Mouse (Mus musculus) forebrain, embryonic 16.5 days (tissue): ENCODE data around the gene Slco3a1. TPM values are rescaled to one million over a fixed set of nuclear protein-coding genes. Genes with fewer than 3 reads are reported as not detected.
A peak's percentile ranks its signal among the peaks of the same experiment; 100 is the strongest.

Experiments
- ATAC-seq: fragments of 200-750 bp; cut with Nextera tagmentation; 2 replicates; pipeline ENCODE4 v1.8.0; 2017; ENCODE audit warnings: mild to moderate bottlenecking, moderate library complexity
- H3K27ac ChIP-seq: fragments of 300-500 bp; sonication (generic); 2 replicates; pipeline ENCODE4 v1.5.1; 2014; ENCODE audit warnings: low read length, control low read depth
- H3K27me3 ChIP-seq: fragments of 300-500 bp; sonication (generic); replicated peaks from 2 replicates; pipeline ENCODE4 v1.6.1; 2014; ENCODE audit warnings: low read length; ENCODE audit not compliant: control insufficient read depth, insufficient read depth
- H3K36me3 ChIP-seq: fragments of 300-500 bp; sonication (generic); 2 replicates; pipeline ENCODE4 v1.6.1; 2014; ENCODE audit not compliant: control insufficient read depth, insufficient read depth
- H3K4me1 ChIP-seq: fragments of 300-500 bp; sonication (generic); replicated peaks from 2 replicates; pipeline ENCODE4 v1.6.1; 2014; ENCODE audit warnings: low read length; ENCODE audit not compliant: control insufficient read depth, insufficient read depth
- H3K4me2 ChIP-seq: fragments of 300-500 bp; sonication (generic); 2 replicates; pipeline ENCODE4 v1.6.1; 2014; ENCODE audit warnings: mild to moderate bottlenecking, low read length, control low read depth
- H3K4me3 ChIP-seq: fragments of 300-500 bp; sonication (generic); replicated peaks from 2 replicates; pipeline ENCODE4 v1.5.1; 2014; ENCODE audit warnings: mild to moderate bottlenecking, low read length, control low read depth
- H3K9ac ChIP-seq: fragments of 300-500 bp; sonication (generic); replicated peaks from 2 replicates; pipeline ENCODE4 v1.6.1; 2014; ENCODE audit warnings: low read depth, low read length, control low read depth
- H3K9me3 ChIP-seq: fragments of 300-500 bp; sonication (generic); 2 replicates; pipeline ENCODE4 v1.6.1; 2016; ENCODE audit warnings: low read length; ENCODE audit not compliant: control insufficient read depth
- WGBS: fragments of 180-500 bp; shearing (Covaris S2); extraction: QIAGEN DNeasy Blood & Tissue Kit; methylation state at CpG from one replicate; pipeline ENCODE4 v1.1.7; 2014; 5-methylcytosine and 5-hydroxymethylcytosine counted together
- polyA plus RNA-seq: library from polyadenylated mRNA; unstranded; fragments of >200 nt; fragmentation: Nextera tagmentation; extraction: Ambion mirVana; gene quantifications from 2 replicates; pipeline ENCODE4 v1.2.1, GENCODE M21; 2015

Gene Slco3a1
- polyA plus RNA-seq, 1 experiment from 2014 or later, result 24.2 TPM

DNA sequence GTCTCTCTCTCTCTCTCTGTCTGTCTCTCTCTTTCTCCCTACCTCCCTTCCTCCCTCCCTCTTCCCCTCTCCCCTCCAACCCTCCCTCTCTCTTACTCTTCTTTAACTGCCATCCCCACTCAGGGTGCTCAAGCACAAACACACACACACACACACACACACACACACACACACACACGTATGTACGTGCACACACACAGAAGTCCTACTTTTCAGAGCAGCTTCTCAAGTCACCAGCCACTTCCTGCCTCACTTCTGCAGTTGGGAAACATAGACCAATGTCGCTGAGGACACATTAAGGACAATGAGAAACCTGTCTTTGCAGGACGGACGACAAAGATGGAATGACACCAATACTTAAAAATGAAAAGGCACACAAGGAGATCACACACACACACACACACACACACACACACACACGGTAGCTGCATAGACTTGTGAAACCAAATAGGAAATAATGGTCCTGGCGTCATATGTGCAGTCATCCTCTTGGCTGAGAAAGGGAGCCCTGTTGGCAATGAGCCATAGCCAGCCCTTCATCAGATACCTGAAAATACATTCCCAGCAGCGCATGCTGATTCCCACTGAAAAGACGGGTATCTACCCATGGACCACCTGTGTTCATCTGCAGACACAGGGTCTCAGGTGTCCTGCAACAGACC lies 3.1 kb downstream of the Slco3a1 start:
- Histone ChIP-seq H3K9ac (no peak overlapping the region), H3K27ac (no peak overlapping the region), H3K4me2 (peak overlapping the region; percentile 70), H3K9me3 (no peaks in the 10 kb centered on the region), H3K4me3 (peak overlapping the region; percentile 74), H3K36me3 (no peaks in the 10 kb centered on the region), H3K27me3 (no peaks in the 10 kb centered on the region; the same call in 1 of the 2 replicates), H3K4me1 (peaks cover 21% of the 10 kb centered on the region)
- ATAC-seq, result no peak
- WGBS, result 67% methylated on average over 9 of the region's 9 CpGs

- Histone ChIP-seq H3K4me2 (no peak overlapping the region), H3K4me1 (peaks cover 12% of the 10 kb centered on the region), H3K9ac (no peak overlapping the region), H3K4me3 (no peak overlapping the region), H3K9me3 (no peaks in the 10 kb centered on the region), H3K27me3 (no peaks in the 10 kb centered on the region; the same call in 1 of the 2 replicates), H3K27ac (no peak overlapping the region), H3K36me3 (no peaks in the 10 kb centered on the region)
- WGBS, result 39% methylated on average over 6 of the region's 6 CpGs
- no peak for ATAC-seq
These were observed 4.9 kb downstream of the Slco3a1 start for GRCm38 (mm10) chr7:74549686-74550085.

DNA sequence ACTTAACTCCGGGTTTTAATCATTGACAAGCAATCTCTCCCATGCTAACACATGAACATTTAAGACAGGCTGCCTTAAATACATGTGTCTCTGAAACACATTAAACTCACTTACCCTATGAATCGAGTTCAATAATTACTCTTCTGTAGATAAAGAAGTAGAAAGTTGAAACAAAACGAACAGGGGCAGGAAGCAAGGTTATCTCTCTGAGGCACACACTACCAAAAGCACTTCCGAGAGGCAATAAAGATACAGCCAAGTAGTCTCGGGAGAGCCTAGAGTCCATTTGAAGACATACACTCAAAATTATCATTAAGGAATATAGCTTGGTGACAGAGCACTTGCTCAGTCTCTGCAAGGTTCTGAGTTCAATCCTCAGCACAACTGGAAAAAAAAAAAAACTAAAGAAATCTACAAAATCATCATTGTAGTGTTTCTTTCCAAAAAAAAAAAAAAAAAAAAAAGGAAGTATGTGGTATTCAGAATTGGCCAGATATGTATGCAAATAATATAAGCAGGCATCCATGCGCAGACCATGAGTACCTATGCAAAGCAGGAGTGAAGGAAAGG lies 5.5 kb downstream of the Slco3a1 start:
- H3K27me3 ChIP-seq, result no peaks in the 10 kb centered on the region; the same call in 1 of the 2 replicates
- no peak overlapping the region for H3K27ac ChIP-seq
- no peak for ATAC-seq
- no peaks in the 10 kb centered on the region for H3K9me3 ChIP-seq
- peaks cover 12% of the 10 kb centered on the region for H3K4me1 ChIP-seq
- no peak overlapping the region for H3K4me3 ChIP-seq
- 92% methylated on average over 6 of the region's 6 CpGs for WGBS
- no peak overlapping the region for H3K4me2 ChIP-seq
- H3K36me3 ChIP-seq, result no peaks in the 10 kb centered on the region
- no peak overlapping the region for H3K9ac ChIP-seq

GRCm38 (mm10) chr7:74546691-74547090 lies 7.9 kb downstream of the Slco3a1 start:
- WGBS, result 85% methylated on average over 6 of the region's 6 CpGs
- Histone ChIP-seq H3K9ac (no peak overlapping the region), H3K27me3 (no peaks in the 10 kb centered on the region), H3K27ac (no peak overlapping the region), H3K4me2 (no peak overlapping the region), H3K9me3 (no peaks in the 10 kb centered on the region), H3K4me1 (0 out of 2 replicates have a peak, but pooled peaks cover 3% of the 10 kb centered on the region), H3K36me3 (no peaks in the 10 kb centered on the region), H3K4me3 (no peak overlapping the region)
- no peak for ATAC-seq

DNA sequence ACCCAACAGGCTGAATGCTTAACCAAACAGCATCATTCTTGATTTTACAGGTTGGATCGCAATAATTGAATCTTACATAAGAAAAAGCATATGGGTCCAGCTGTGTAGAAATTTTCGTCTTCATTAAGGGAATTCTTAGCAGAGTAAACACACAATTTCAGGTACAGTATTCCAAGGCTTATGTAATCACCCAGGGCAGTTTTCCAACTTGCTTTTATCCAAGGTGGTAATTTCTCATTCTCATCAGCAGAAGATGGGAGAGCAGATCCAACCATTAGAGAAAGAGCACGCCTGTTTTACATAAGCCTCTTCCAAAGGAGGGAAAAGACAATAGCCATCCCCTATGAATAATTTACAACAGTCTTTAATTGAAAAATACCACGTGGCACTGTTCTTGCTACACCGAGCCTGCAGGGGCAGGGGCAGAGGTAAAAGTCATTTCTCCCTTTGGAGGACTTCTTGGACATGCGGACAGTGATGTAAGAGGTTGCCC lies 9.0 kb downstream of the Slco3a1 start:
- Histone ChIP-seq H3K27ac (no peak overlapping the region), H3K9ac (no peak overlapping the region), H3K36me3 (no peaks in the 10 kb centered on the region), H3K4me1 (no peaks in the 10 kb centered on the region), H3K27me3 (no peaks in the 10 kb centered on the region), H3K4me3 (no peak overlapping the region), H3K4me2 (no peak overlapping the region), H3K9me3 (no peaks in the 10 kb centered on the region)
- WGBS, result 58% methylated on average over 6 of the region's 6 CpGs
- no peak for ATAC-seq

GRCm38 (mm10) chr7:74544306-74544705 lies 10.3 kb downstream of the Slco3a1 start:
- no peak overlapping the region for H3K4me3 ChIP-seq
- no peak for ATAC-seq

GRCm38 (mm10) chr7:74541958-74542357 lies 12.6 kb downstream of the Slco3a1 start:
- H3K9ac ChIP-seq, result no peak overlapping the region
- no peaks in the 10 kb centered on the region for H3K27me3 ChIP-seq
- H3K4me3 ChIP-seq, result no peak overlapping the region
- WGBS, result 53% methylated on average over 4 of the region's 4 CpGs
- no peak overlapping the region for H3K4me2 ChIP-seq
- H3K9me3 ChIP-seq, result no peaks in the 10 kb centered on the region
- no peaks in the 10 kb centered on the region for H3K36me3 ChIP-seq
- no peak for ATAC-seq
- H3K27ac ChIP-seq, result no peak overlapping the region
- H3K4me1 ChIP-seq, result no peaks in the 10 kb centered on the region

More at GRCm38 (mm10) chr7:74544306-74544705, 10.3 kb downstream of the Slco3a1 start:
- H3K27me3 ChIP-seq, result no peaks in the 10 kb centered on the region
- no peaks in the 10 kb centered on the region for H3K9me3 ChIP-seq
- H3K4me1 ChIP-seq, result no peaks in the 10 kb centered on the region
- no peaks in the 10 kb centered on the region for H3K36me3 ChIP-seq
- no peak overlapping the region for H3K4me2 ChIP-seq
- no peak overlapping the region for H3K27ac ChIP-seq
- no peak overlapping the region for H3K9ac ChIP-seq
- 78% methylated on average over 7 of the region's 7 CpGs for WGBS

DNA sequence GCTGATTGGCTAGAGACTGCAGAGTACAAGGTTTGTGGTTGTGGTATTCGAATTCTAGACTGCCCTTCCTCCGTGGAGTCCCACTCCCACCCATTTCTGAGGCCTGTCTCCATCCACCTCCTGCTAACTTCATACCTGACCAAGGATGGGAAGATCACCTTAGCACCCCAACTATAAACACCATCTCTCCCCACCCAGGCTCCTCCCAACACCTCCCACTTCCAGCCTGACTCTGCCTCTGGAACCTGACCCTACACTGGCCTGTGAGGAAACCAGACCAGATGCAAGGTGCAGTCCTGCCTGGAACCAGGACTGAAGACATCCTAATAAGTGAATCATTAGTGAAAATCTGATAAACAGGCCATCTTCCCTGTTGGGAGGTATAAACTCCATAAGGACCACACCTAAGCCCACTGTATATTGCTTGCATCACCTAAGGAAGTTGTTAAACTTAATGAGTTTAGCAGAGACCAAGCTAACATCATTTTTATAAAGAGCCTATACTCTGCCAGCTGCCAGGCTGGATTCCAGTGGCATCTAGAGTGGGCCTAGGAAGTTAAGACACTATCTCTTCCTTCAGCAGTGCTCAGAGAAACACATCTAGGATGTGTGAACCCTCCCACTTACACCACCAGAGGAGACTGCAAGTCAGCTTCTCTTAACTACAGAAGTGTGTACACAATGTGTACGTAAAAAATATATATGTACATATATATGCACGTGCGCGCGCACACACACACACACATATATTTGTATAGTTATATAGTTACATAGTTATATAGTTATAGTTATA lies 13.5 kb downstream of the Slco3a1 start:
- Histone ChIP-seq H3K36me3 (no peaks in the 10 kb centered on the region), H3K9ac (no peak overlapping the region), H3K4me2 (no peak overlapping the region), H3K27me3 (no peaks in the 10 kb centered on the region), H3K9me3 (no peaks in the 10 kb centered on the region), H3K4me1 (no peaks in the 10 kb centered on the region), H3K4me3 (no peak overlapping the region), H3K27ac (no peak overlapping the region)
- 91% methylated on average over 7 of the region's 7 CpGs for WGBS
- no peak for ATAC-seq

DNA sequence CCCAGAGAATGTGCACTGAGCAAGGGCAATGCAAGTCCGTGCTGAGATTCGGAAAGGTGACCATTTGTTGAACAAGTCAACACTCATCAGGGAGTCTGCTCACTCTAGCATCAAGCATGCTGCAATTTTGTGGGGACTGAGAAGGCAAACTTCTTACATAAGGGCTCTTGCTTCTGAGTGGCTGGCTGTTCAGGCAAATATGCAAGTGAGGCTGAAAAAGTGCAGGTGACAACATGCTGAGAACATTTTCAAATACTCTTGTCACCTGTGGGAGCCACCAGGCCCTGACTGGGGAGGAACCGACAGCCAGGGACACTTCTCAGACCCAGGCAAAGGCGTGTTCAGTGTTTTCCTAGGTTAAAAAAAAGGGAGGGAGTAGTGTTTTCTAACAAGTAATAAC lies 18.4 kb downstream of the Slco3a1 start:
- WGBS, result 85% methylated on average over 4 of the region's 4 CpGs
- H3K9ac ChIP-seq, result no peak overlapping the region
- no peaks in the 10 kb centered on the region for H3K9me3 ChIP-seq
- no peak overlapping the region for H3K27ac ChIP-seq
- no peaks in the 10 kb centered on the region for H3K27me3 ChIP-seq
- ATAC-seq, result no peak
- H3K36me3 ChIP-seq, result no peaks in the 10 kb centered on the region
- no peak overlapping the region for H3K4me3 ChIP-seq
- H3K4me1 ChIP-seq, result no peaks in the 10 kb centered on the region
- H3K4me2 ChIP-seq, result no peak overlapping the region
